Mouse (Mus musculus) cerebellum, adult 2 months (tissue): Measurements from ENCODE around the gene Sntb2.

Source experiments
- CTCF ChIP-seq: fragments of 200-500 bp; IDR thresholded peaks from 2 replicates; pipeline ENCODE4 v1.5.1; 2011; ENCODE audit warnings: low read depth, mild to moderate bottlenecking, control low read depth, low read length, moderate library complexity, borderline replicate concordance; ENCODE audit not compliant: insufficient read depth
- POLR2A ChIP-seq: fragments of 200-500 bp; IDR thresholded peaks from 2 replicates; pipeline ENCODE4 v1.6.1; 2011; ENCODE audit warnings: low read length, control low read depth, borderline replicate concordance; ENCODE audit not compliant: insufficient read depth

GRCm38 (mm10) chr8:106975764-106976163, 40.2 kb downstream of the Sntb2 start:
- TF ChIP-seq CTCF: no peak
- TF ChIP-seq POLR2A: no peak
